Mouse (Mus musculus): ENCODE data around the gene Hectd4.

DNA sequence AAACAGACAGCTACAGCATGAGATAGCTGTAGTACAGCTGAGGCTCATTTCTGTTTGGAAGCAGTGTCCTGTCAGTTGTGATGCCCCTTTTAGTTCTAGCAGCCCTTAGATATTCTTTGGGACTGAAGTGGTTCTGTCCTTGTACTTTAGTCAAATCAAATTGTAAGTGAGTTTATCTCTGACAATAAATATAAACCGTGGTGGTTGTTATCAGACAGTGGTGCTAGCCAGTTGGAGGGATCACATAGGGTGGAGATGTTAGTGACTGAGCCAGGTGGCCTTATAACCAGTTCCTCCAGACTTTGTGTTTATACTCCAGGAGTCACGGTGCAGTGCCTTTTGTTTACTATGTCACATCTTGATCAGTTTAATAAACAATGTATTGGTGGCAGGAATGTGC, 13.7 kb downstream of the Hectd4 start:
- TF ChIP-seq CTCF (IDR thresholded peaks at IDR 0.05; ENCODE audit: control insufficient read depth, insufficient read depth, low read length), result no peak
- no peak for TF ChIP-seq POLR2A (IDR thresholded peaks at IDR 0.05; ENCODE audit: borderline replicate concordance, control insufficient read depth, low read depth, low read length)
